Mouse (Mus musculus): ENCODE measurements around the gene Cttn. TPM values are rescaled to one million over a fixed set of nuclear protein-coding genes. Genes with fewer than 3 reads are reported as not detected.

Gene Cttn
- total RNA-seq, 1 experiment from 2014 or later, result 136 TPM

DNA sequence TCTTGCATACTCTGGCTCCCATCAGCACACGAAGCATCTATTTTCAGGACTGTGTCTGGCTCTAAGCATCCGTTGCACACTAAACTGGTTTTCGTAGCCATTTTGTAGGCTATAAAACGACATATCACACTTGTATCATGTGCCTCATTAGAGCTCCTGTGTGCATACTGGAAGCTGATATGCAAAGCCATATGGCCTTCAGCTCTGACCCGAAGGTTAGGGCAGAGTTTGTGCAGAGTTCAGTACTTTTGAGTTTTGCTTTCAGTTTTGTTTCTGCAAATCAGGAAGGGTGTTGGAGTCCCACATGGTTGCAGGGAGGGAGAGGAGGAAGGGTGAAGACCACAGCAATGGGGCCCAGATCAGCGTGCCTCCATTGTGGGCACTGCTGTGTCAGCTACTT, 79.1 kb downstream of the Cttn start:
- DNase-seq, result no peak

DNA sequence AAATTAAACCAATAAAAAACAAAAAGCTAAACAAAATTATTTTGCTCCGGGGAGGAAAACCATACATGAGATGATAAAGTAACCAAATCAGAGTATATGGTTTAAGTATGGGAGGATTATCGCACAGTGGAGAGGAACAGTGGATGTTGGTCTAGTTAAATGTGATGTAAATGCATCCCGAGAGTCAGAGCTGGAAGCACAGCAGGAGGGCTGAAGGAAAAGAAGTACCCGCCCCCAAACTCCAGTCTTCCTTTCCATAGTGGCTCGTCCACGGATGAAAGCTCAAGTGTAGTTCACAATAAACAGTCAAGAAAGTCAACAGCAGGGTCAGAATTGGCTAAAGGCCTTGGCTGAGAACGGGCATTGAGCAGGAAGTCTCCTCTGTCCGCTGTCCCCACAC, 80.1 kb downstream of the Cttn start:
- DNase-seq, result no peak

DNA sequence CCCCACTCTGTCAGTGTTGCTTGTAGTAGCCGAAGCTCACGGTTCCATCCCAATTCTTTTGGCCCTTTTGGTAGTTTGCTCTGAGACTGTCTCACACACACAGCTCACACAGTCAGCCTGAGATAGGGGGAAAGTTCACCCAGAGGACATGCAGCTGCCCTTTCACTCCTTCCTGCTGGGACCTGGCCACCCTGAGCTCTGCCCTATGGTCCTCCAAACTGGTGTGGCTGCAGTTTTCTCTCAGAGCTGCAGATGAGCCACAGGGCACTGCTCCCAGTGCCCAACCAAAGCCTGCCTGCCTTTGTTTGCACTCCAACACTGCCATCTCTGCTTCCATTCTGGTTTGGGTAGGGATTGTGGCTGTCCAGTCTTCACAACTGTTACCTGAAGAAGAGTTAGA, 81.1 kb downstream of the Cttn start:
- no peak for DNase-seq

DNA sequence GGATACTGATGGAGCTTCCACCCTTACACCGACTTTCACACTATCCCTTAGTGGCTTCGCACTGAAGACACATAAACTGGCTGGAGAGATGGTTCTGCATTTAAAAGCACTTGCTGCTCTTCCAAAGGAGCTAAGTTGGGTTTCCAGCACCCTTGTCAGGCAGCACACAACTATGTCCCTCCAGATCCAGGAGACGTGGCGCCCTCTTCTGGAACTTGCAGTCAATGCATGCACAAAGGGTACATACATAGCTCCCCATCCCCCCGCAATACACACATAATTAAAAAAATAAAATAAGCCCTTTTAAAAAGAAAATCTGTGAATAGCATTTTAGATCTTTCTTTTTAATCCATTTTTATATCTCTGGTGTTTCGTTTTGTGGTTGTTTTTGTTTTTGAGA, 83.3 kb downstream of the Cttn start:
- DNase-seq, result no peak

Other genes starting within 250 kb of the Cttn start
- gene Ppfia1, start 82.7 kb upstream of the Cttn start, total RNA-seq (2021), result 50.9 and 56.3 TPM in 2 replicates
- 9.1 and 10.2 TPM in 2 replicates for gene Fadd, start 111.5 kb upstream of the Cttn start, total RNA-seq (2021)

Data from adrenal gland, postnatal 14 days (tissue).